Comparison of ENCODE assay signal across 30 mouse cellular contexts in the genomic region with DNA sequence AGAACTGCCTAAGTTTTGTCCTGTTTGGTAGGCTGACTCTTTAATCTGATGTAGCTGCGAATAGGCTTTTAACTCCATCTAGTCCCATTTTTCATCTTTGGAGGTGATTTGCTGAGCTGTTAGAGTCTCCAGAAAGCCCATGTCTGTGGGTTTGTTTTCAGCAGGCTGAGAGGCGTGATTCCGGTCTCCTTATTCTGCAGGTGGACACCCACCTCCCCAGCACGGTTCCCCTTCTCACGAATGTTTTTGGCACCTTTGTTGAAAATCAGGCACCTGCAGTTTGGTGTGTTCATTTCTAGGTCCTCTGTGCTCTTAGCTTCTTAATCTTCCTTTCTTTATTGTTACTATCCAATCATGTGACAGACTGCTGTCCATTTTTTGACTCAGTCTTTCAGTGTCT. TPM values are rescaled to one million over a fixed set of nuclear protein-coding genes. Genes with fewer than 3 reads are reported as not detected.
"Had no signal": no experiment of that assay in that cellular context is flagged by ENCODE, and none has a peak within 500 bp of the region (broad histone marks: within the 10 kb centered on the region; RNA-seq: fewer than 3 reads in every experiment).

No protein-coding gene starts in this region.

- H3K4me3 ChIP-seq: embryonic facial prominence, embryonic 10.5 days; embryonic facial prominence, embryonic 12.5 days; embryonic facial prominence, embryonic 13.5 days; embryonic facial prominence, embryonic 15.5 days; erythroblast, embryonic 14.5 days; forebrain, embryonic 10.5 days; forebrain, embryonic 12.5 days; forebrain, embryonic 13.5 days; forebrain, embryonic 15.5 days; gastrocnemius, adult 2 months; heart, adult 2 months had no signal

- H3K4me2 ChIP-seq: embryonic facial prominence, embryonic 12.5 days; embryonic facial prominence, embryonic 13.5 days; embryonic facial prominence, embryonic 15.5 days; forebrain, embryonic 12.5 days; forebrain, embryonic 13.5 days; forebrain, embryonic 15.5 days had no signal

- H3K9ac ChIP-seq: embryonic facial prominence, embryonic 12.5 days; embryonic facial prominence, embryonic 13.5 days; embryonic facial prominence, embryonic 15.5 days; forebrain, embryonic 12.5 days; forebrain, embryonic 13.5 days; forebrain, embryonic 15.5 days; forebrain, postnatal 0 days had no signal

- H3K4me1 ChIP-seq: embryonic facial prominence, embryonic 12.5 days; forebrain, embryonic 12.5 days; forebrain, embryonic 13.5 days; forebrain, embryonic 15.5 days had no signal

- H3K27ac ChIP-seq: embryonic facial prominence, embryonic 10.5 days; embryonic facial prominence, embryonic 12.5 days; embryonic facial prominence, embryonic 13.5 days; embryonic facial prominence, embryonic 15.5 days; forebrain, embryonic 10.5 days; forebrain, embryonic 12.5 days; forebrain, embryonic 13.5 days; forebrain, embryonic 15.5 days; gastrocnemius, adult 2 months; heart, adult 2 months had no signal

- H3K27me3 ChIP-seq: embryonic facial prominence, embryonic 12.5 days; embryonic facial prominence, embryonic 13.5 days; embryonic facial prominence, embryonic 15.5 days; forebrain, embryonic 12.5 days; forebrain, embryonic 13.5 days; forebrain, embryonic 15.5 days had no signal

- H3K9me3 ChIP-seq: embryonic facial prominence, embryonic 10.5 days; embryonic facial prominence, embryonic 12.5 days; embryonic facial prominence, embryonic 15.5 days; forebrain, embryonic 10.5 days; forebrain, embryonic 12.5 days; forebrain, embryonic 13.5 days; forebrain, embryonic 15.5 days had no signal

- DNase-seq: cerebellum, adult 2 months; cerebellum, adult 8-10 months; cerebellum, adult 9-10 months; cerebellum, adult 9-11 months; cerebellum, postnatal 10 days; cerebellum, postnatal 14 days; cerebellum, postnatal 25 days; cerebellum, postnatal 36 days; embryo, embryonic 11 days; forebrain, postnatal 0 days; gastrocnemius, adult 2 months; gastrocnemius, postnatal 10 days; gastrocnemius, postnatal 14 days; gastrocnemius, postnatal 25 days; gastrocnemius, postnatal 36 days; heart, adult 18-20 months; heart, adult 2 months had no signal

- ATAC-seq: forebrain, embryonic 13.5 days; forebrain, embryonic 14.5 days; forebrain, embryonic 15.5 days; forebrain, embryonic 16.5 days; forebrain, postnatal 0 days had no signal

- H3K36me3 ChIP-seq: embryonic facial prominence, embryonic 10.5 days; embryonic facial prominence, embryonic 12.5 days; embryonic facial prominence, embryonic 13.5 days; embryonic facial prominence, embryonic 15.5 days; forebrain, embryonic 10.5 days; forebrain, embryonic 12.5 days; forebrain, embryonic 15.5 days had no signal

RNA-seq across cellular contexts. Expression of gene Klf14, which starts 27.5 kb away (rescaled TPM):
- total RNA-seq: common myeloid progenitor, adult 5-6 weeks; granulocyte monocyte progenitor cell, adult 5-6 weeks had no signal
- polyA plus RNA-seq: cerebellum, adult 2 months; erythroblast, embryonic 14.5 days had no signal
